Mouse (Mus musculus) myocyte (in vitro differentiated cells): ENCODE data around the gene Tmem88. TPM values are rescaled to one million over a fixed set of nuclear protein-coding genes. Genes with fewer than 3 reads are reported as not detected.

Experiments
- H3K27me3 ChIP-seq: one replicate; pipeline ENCODE4 v1.6.1; 2011; ENCODE audit not compliant: control insufficient read depth, insufficient read depth, insufficient read length
- H3K36me3 ChIP-seq: one replicate; pipeline ENCODE4 v1.6.1; 2011; ENCODE audit not compliant: control insufficient read depth, insufficient read depth
- H3K4me2 ChIP-seq: one replicate; pipeline ENCODE4 v1.6.1; 2011; ENCODE audit warnings: low read depth, control low read depth
- H3K4me3 ChIP-seq: one replicate; pipeline ENCODE4 v1.5.1; 2011; ENCODE audit warnings: mild to moderate bottlenecking, control low read depth, moderate library complexity
- H3K79me2 ChIP-seq: one replicate; pipeline ENCODE4 v1.6.1; 2011; ENCODE audit not compliant: control insufficient read depth, insufficient read depth
- H3ac ChIP-seq: one replicate; pipeline ENCODE4 v1.6.1; 2011; ENCODE audit not compliant: control insufficient read depth, insufficient read length
- CEBPB ChIP-seq: IDR thresholded peaks from 2 replicates; pipeline ENCODE4 v1.6.1; 2011; ENCODE audit warnings: mild to moderate bottlenecking, moderate library complexity; ENCODE audit not compliant: poor library complexity, insufficient read depth, severe bottlenecking
- E2F4 ChIP-seq: IDR thresholded peaks from one replicate; pipeline ENCODE4 v1.6.1; 2011; ENCODE audit warnings: mild to moderate bottlenecking, control low read depth, moderate library complexity; ENCODE audit not compliant: insufficient read depth
- MAX ChIP-seq: IDR thresholded peaks from one replicate; pipeline ENCODE4 v1.6.1; 2011; ENCODE audit warnings: low read depth, mild to moderate bottlenecking, control low read depth
- MYOD1 ChIP-seq, 3 experiments: IDR thresholded peaks; one replicate each; pipeline ENCODE4 v1.6.1; 2011; ENCODE audit warnings: control low read depth in 2 of 3, low read depth in 2 of 3, mild to moderate bottlenecking in 2 of 3, moderate library complexity in 1 of 3; ENCODE audit not compliant: insufficient read length in 2 of 3, control insufficient read depth in 1 of 3
- MYOG ChIP-seq, 3 experiments: IDR thresholded peaks; one replicate each; pipeline ENCODE4 v1.6.1; 2011; ENCODE audit warnings: control low read depth in 2 of 3, low read depth in 2 of 3, mild to moderate bottlenecking in 2 of 3; ENCODE audit not compliant: insufficient read length in 2 of 3, control insufficient read depth in 1 of 3, insufficient read depth in 1 of 3
- POLR2A ChIP-seq: IDR thresholded peaks from one replicate; pipeline ENCODE4 v1.6.1; 2011; ENCODE audit warnings: low read depth, mild to moderate bottlenecking, control low read depth, moderate library complexity; ENCODE audit not compliant: insufficient read length
- POLR2AphosphoS2 ChIP-seq: IDR thresholded peaks from one replicate; pipeline ENCODE4 v1.6.1; 2011; ENCODE audit warnings: low read depth, control low read depth; ENCODE audit not compliant: insufficient read length
- REST ChIP-seq: IDR thresholded peaks from one replicate; pipeline ENCODE4 v1.6.1; 2011; ENCODE audit warnings: mild to moderate bottlenecking, control low read depth, moderate library complexity; ENCODE audit not compliant: insufficient read depth, insufficient read length
- SRF ChIP-seq: IDR thresholded peaks from one replicate; pipeline ENCODE4 v1.6.1; 2011; ENCODE audit warnings: low read depth; ENCODE audit not compliant: control insufficient read depth, insufficient read length
- TCF12 ChIP-seq: IDR thresholded peaks from one replicate; pipeline ENCODE4 v1.6.1; 2011; ENCODE audit warnings: mild to moderate bottlenecking, control low read depth; ENCODE audit not compliant: poor library complexity, insufficient read depth, severe bottlenecking
- TCF3 ChIP-seq: IDR thresholded peaks from one replicate; pipeline ENCODE4 v1.6.1; 2011; ENCODE audit warnings: low read depth, control low read depth; ENCODE audit not compliant: insufficient read length
- USF1 ChIP-seq: IDR thresholded peaks from one replicate; pipeline ENCODE4 v1.6.1; 2011; ENCODE audit warnings: low read depth, mild to moderate bottlenecking, control low read depth, moderate library complexity
- polyA plus RNA-seq: library from polyadenylated mRNA; unstranded; fragments of >200 nt; fragmentation: generic; extraction: Trizol; gene quantifications from one replicate; pipeline ENCODE4 v1.2.1, GENCODE M21; 2012; ENCODE audit warnings: missing spikeins

The Tmem88 gene
- polyA plus RNA-seq, 1 experiment = 0.16 TPM

GRCm38 (mm10) chr11:69375646-69376045, 22.4 kb downstream of the Tmem88 start:
- Histone ChIP-seq H3K79me2 (no peaks in the 10 kb centered on the region), H3K36me3 (no peaks in the 10 kb centered on the region), H3K27me3 (no peaks in the 10 kb centered on the region), H3ac (no peak overlapping the region), H3K4me2 (no peak overlapping the region), H3K4me3 (no peak overlapping the region)
- no peak for TF ChIP-seq REST
- no peak for TF ChIP-seq POLR2A
- no peak for TF ChIP-seq MAX
- TF ChIP-seq TCF12 = no peak

- Histone ChIP-seq H3ac (no peak overlapping the region), H3K79me2 (no peaks in the 10 kb centered on the region), H3K4me3 (no peak overlapping the region), H3K4me2 (no peak overlapping the region), H3K27me3 (no peaks in the 10 kb centered on the region), H3K36me3 (no peaks in the 10 kb centered on the region)
- no peak for TF ChIP-seq MYOD1 (IDR thresholded peaks at IDR 0.05; ENCODE audit: control insufficient read depth in 1 of 3, insufficient read length in 2 of 3, low read depth in 2 of 3)
- no peak for TF ChIP-seq REST
- TF ChIP-seq E2F4 = no peak
- TF ChIP-seq USF1 = no peak
- TF ChIP-seq SRF = no peak
- TF ChIP-seq POLR2AphosphoS2 = no peak
- no peak for TF ChIP-seq TCF12
- no peak for TF ChIP-seq CEBPB
- no peak for TF ChIP-seq MAX
- TF ChIP-seq TCF3 = no peak
- TF ChIP-seq POLR2A = no peak
- TF ChIP-seq MYOG (IDR thresholded peaks at IDR 0.05; ENCODE audit: control insufficient read depth in 1 of 3, insufficient read depth in 1 of 3, insufficient read length in 2 of 3, low read depth in 2 of 3) = no peak
Observed at GRCm38 (mm10) chr11:69373223-69373965, 24.6 kb downstream of the Tmem88 start.

GRCm38 (mm10) chr11:69372780-69373170, 25.3 kb downstream of the Tmem88 start:
- H3K4me3 ChIP-seq = no peak overlapping the region
- no peak overlapping the region for H3K4me2 ChIP-seq
- H3K27me3 ChIP-seq = no peaks in the 10 kb centered on the region
- no peaks in the 10 kb centered on the region for H3K79me2 ChIP-seq
- no peak overlapping the region for H3ac ChIP-seq
- no peaks in the 10 kb centered on the region for H3K36me3 ChIP-seq
- TF ChIP-seq SRF = no peak
- no peak for TF ChIP-seq TCF12
- TF ChIP-seq TCF3 = no peak
- no peak for TF ChIP-seq E2F4
- TF ChIP-seq USF1 = no peak
- no peak for TF ChIP-seq CEBPB
- no peak for TF ChIP-seq POLR2A
- no peak for TF ChIP-seq MYOD1 (IDR thresholded peaks at IDR 0.05; ENCODE audit: control insufficient read depth in 1 of 3, insufficient read length in 2 of 3, low read depth in 2 of 3)
- no peak for TF ChIP-seq MAX
- TF ChIP-seq POLR2AphosphoS2 = no peak
- TF ChIP-seq REST = no peak
- no peak for TF ChIP-seq MYOG (IDR thresholded peaks at IDR 0.05; ENCODE audit: control insufficient read depth in 1 of 3, insufficient read depth in 1 of 3, insufficient read length in 2 of 3, low read depth in 2 of 3)

GRCm38 (mm10) chr11:69372056-69372779, 25.8 kb downstream of the Tmem88 start:
- H3K79me2 ChIP-seq = no peaks in the 10 kb centered on the region
- TF ChIP-seq MYOD1 (IDR thresholded peaks at IDR 0.05; ENCODE audit: control insufficient read depth in 1 of 3, insufficient read length in 2 of 3, low read depth in 2 of 3) = peak in 2 of 3 experiments; percentile 9 to 40
- TF ChIP-seq SRF = no peak
- H3K4me3 ChIP-seq = no peak overlapping the region
- no peak overlapping the region for H3ac ChIP-seq
- H3K4me2 ChIP-seq = peak overlapping the region; percentile 0
- no peaks in the 10 kb centered on the region for H3K27me3 ChIP-seq
- H3K36me3 ChIP-seq = no peaks in the 10 kb centered on the region

- H3K4me3 ChIP-seq = no peak overlapping the region
- no peaks in the 10 kb centered on the region for H3K27me3 ChIP-seq
- H3ac ChIP-seq = no peak overlapping the region
- no peak overlapping the region for H3K4me2 ChIP-seq
- no peaks in the 10 kb centered on the region for H3K36me3 ChIP-seq
- TF ChIP-seq MAX (no peak), POLR2A (no peak), TCF12 (no peak), REST (no peak), MYOD1 (IDR thresholded peaks at IDR 0.05; ENCODE audit: control insufficient read depth in 1 of 3, insufficient read length in 2 of 3, low read depth in 2 of 3) (peak in 2 of 3 experiments; percentile 11 to 54), POLR2AphosphoS2 (peak; percentile 52), TCF3 (no peak), SRF (no peak), CEBPB (no peak), E2F4 (no peak), MYOG (IDR thresholded peaks at IDR 0.05; ENCODE audit: control insufficient read depth in 1 of 3, insufficient read depth in 1 of 3, insufficient read length in 2 of 3, low read depth in 2 of 3) (peak in 1 of 3 experiments; percentile 2)
- H3K79me2 ChIP-seq = no peaks in the 10 kb centered on the region
Observed at GRCm38 (mm10) chr11:69371601-69372000, 26.4 kb downstream of the Tmem88 start.
